Mouse (Mus musculus): ENCODE data around the gene Msl1. TPM values are rescaled to one million over a fixed set of nuclear protein-coding genes. Genes with fewer than 3 reads are reported as not detected.

The Msl1 gene
- polyA plus RNA-seq, 1 experiment from 2014 or later = 21.6 TPM

DNA sequence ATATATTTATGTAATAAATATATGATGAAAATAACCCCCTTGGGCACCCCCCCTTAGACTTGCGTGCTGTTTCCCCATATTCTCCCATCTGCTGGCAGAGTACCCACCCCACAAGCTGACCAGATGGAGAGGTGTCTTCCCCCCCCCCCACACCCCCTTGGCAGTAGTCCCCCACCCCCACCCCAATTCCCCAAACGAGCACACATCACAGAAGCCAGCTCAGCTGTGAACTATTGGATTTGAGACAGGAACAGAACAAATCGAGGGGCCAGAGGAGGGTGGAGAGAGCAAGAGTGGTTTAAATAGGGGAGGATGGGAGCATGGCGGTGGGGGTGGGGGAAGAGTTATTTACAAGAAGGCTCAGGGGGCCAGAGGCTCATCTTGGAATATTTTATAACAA is 27.6 kb upstream of the Msl1 start:
- H3K4me3 ChIP-seq (ENCODE audit: low read length) = peak overlapping the region; percentile 27; the same call in 1 of the 2 replicates
- H3K27ac ChIP-seq (ENCODE audit: low read depth, low read length) = peak overlapping the region; percentile 81
- no peak for ATAC-seq (ENCODE audit: low FRiP score, low TSS enrichment)
- H3K9ac ChIP-seq (ENCODE audit: low read depth, low read length) = peak overlapping the region; percentile 32; the same call in 1 of the 2 replicates
- WGBS = 7% methylated on average over 4 of the region's 4 CpGs
- H3K27me3 ChIP-seq (ENCODE audit: control insufficient read depth, insufficient read depth, low read length) = no peaks in the 10 kb centered on the region
- peaks cover 35% of the 10 kb centered on the region for H3K36me3 ChIP-seq (ENCODE audit: control insufficient read depth, insufficient read depth, low read length)
- H3K4me1 ChIP-seq (ENCODE audit: control insufficient read depth, insufficient read depth, low read length) = peaks cover 47% of the 10 kb centered on the region
- peak overlapping the region; percentile 50 for H3K4me2 ChIP-seq (replicated peaks; ENCODE audit: low read depth, low read length)
- no peaks in the 10 kb centered on the region for H3K9me3 ChIP-seq (ENCODE audit: control insufficient read depth, low read length)

GRCm38 (mm10) chr11:98768127-98769006 is 26.9 kb upstream of the Msl1 start:
- WGBS = 11% methylated on average over 39 of the region's 39 CpGs
- Histone ChIP-seq H3K4me3 (ENCODE audit: low read length) (peak overlapping the region; percentile 27), H3K9ac (ENCODE audit: low read depth, low read length) (peak overlapping the region; percentile 32), H3K36me3 (ENCODE audit: control insufficient read depth, insufficient read depth, low read length) (peaks cover 30% of the 10 kb centered on the region), H3K9me3 (ENCODE audit: control insufficient read depth, low read length) (no peaks in the 10 kb centered on the region), H3K27me3 (ENCODE audit: control insufficient read depth, insufficient read depth, low read length) (no peaks in the 10 kb centered on the region), H3K4me2 (replicated peaks; ENCODE audit: low read depth, low read length) (peak overlapping the region; percentile 50), H3K27ac (ENCODE audit: low read depth, low read length) (peak overlapping the region; percentile 81), H3K4me1 (ENCODE audit: control insufficient read depth, insufficient read depth, low read length) (peaks cover 50% of the 10 kb centered on the region)
- ATAC-seq (ENCODE audit: low FRiP score, low TSS enrichment) = peak; percentile 29

DNA sequence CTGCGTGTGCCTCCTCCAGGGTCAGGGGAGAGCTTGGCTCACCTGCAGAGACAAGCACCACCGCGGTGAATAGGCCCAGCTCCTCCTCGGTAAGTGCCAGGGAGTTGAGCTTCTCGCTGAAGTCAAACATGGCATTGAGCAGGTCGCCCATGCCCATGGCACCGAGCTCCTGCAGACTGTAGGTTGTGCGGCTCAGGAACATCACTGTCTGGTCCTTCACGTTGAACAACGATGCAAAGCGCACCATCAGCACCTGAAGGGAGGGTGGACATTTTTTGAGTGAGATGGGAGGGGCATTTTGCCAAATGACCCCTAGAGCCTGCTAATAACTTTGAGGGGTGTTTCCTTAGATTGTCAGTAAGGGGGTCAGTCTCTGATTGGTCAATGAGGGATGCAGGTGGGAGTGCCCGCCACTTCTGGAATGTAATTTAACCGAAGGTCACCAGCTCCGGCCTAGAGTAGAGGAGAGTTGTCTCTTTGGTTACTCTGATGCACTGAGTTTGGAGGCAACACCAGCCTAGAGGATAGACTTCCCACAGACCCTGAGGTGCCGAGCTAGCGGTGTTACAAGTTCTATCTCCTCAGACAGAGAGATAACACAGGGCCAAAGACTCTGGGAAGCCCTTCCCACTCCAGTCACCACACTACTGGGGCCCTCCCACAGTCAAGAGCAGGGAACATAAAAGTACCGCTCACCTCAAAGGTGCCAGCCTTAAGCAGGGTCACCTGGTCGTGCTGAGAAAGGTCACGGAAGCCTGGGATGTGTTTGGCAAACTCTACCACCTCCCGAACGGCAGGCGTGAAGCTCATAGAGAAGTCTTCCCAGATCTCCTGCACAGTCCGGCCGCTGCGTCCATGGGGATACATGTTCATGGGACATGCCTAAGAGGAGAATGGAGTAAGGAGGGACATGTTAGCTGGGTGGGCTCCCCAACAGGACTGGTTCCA is 26.0 kb upstream of the Msl1 start:
- no peak for ATAC-seq (ENCODE audit: low FRiP score, low TSS enrichment)
- WGBS = 85% methylated on average over 25 of the region's 25 CpGs
- Histone ChIP-seq H3K27me3 (ENCODE audit: control insufficient read depth, insufficient read depth, low read length) (no peaks in the 10 kb centered on the region), H3K9me3 (ENCODE audit: control insufficient read depth, low read length) (no peaks in the 10 kb centered on the region), H3K9ac (ENCODE audit: low read depth, low read length) (no peak overlapping the region), H3K4me1 (ENCODE audit: control insufficient read depth, insufficient read depth, low read length) (peaks cover 56% of the 10 kb centered on the region), H3K36me3 (ENCODE audit: control insufficient read depth, insufficient read depth, low read length) (peaks cover 23% of the 10 kb centered on the region), H3K27ac (ENCODE audit: low read depth, low read length) (peak overlapping the region; percentile 81; the same call in 1 of the 2 replicates), H3K4me2 (replicated peaks; ENCODE audit: low read depth, low read length) (no peak overlapping the region), H3K4me3 (ENCODE audit: low read length) (no peak overlapping the region)

- H3K4me3 ChIP-seq (ENCODE audit: low read length) = no peak overlapping the region
- peaks cover 61% of the 10 kb centered on the region for H3K4me1 ChIP-seq (ENCODE audit: control insufficient read depth, insufficient read depth, low read length)
- peaks cover 15% of the 10 kb centered on the region for H3K36me3 ChIP-seq (ENCODE audit: control insufficient read depth, insufficient read depth, low read length)
- no peak for ATAC-seq (ENCODE audit: low FRiP score, low TSS enrichment)
- no peak overlapping the region for H3K9ac ChIP-seq (ENCODE audit: low read depth, low read length)
- no peaks in the 10 kb centered on the region for H3K27me3 ChIP-seq (ENCODE audit: control insufficient read depth, insufficient read depth, low read length)
- no peak overlapping the region for H3K27ac ChIP-seq (ENCODE audit: low read depth, low read length)
- no peak overlapping the region for H3K4me2 ChIP-seq (replicated peaks; ENCODE audit: low read depth, low read length)
- H3K9me3 ChIP-seq (ENCODE audit: control insufficient read depth, low read length) = no peaks in the 10 kb centered on the region
- WGBS = 92% methylated on average over 26 of the region's 26 CpGs
Measured at GRCm38 (mm10) chr11:98770096-98770975, 25.0 kb upstream of the Msl1 start.

DNA sequence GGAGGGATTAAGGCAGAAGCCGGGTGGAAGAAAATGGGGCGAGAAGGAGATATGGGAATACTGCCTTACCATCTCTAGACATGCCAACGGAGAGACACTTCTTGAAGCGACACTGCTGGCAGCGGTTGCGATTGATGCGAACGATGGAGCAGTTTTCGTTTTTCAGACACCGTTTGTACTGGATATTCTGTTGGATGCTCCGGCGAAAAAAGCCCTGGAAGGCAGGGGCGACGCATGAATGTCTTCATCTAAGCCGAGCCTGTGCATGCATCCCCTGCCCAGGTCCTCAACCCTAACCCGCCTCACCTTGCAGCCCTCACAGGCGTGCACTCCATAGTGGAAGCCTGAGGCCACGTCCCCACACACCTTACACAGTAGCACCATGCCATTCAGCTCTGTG is 24.2 kb upstream of the Msl1 start:
- Histone ChIP-seq H3K27me3 (ENCODE audit: control insufficient read depth, insufficient read depth, low read length) (no peaks in the 10 kb centered on the region), H3K4me2 (replicated peaks; ENCODE audit: low read depth, low read length) (no peak overlapping the region), H3K36me3 (ENCODE audit: control insufficient read depth, insufficient read depth, low read length) (peaks cover 15% of the 10 kb centered on the region), H3K9me3 (ENCODE audit: control insufficient read depth, low read length) (no peaks in the 10 kb centered on the region), H3K27ac (ENCODE audit: low read depth, low read length) (no peak overlapping the region), H3K9ac (ENCODE audit: low read depth, low read length) (no peak overlapping the region), H3K4me3 (ENCODE audit: low read length) (no peak overlapping the region), H3K4me1 (ENCODE audit: control insufficient read depth, insufficient read depth, low read length) (peaks cover 61% of the 10 kb centered on the region)
- ATAC-seq (ENCODE audit: low FRiP score, low TSS enrichment) = no peak
- WGBS = 96% methylated on average over 18 of the region's 18 CpGs

GRCm38 (mm10) chr11:98771844-98772525 is 23.3 kb upstream of the Msl1 start:
- ATAC-seq (ENCODE audit: low FRiP score, low TSS enrichment) = no peak
- Histone ChIP-seq H3K4me1 (ENCODE audit: control insufficient read depth, insufficient read depth, low read length) (peaks cover 61% of the 10 kb centered on the region), H3K27me3 (ENCODE audit: control insufficient read depth, insufficient read depth, low read length) (no peaks in the 10 kb centered on the region), H3K4me3 (ENCODE audit: low read length) (no peak overlapping the region), H3K27ac (ENCODE audit: low read depth, low read length) (no peak overlapping the region), H3K4me2 (replicated peaks; ENCODE audit: low read depth, low read length) (no peak overlapping the region), H3K36me3 (ENCODE audit: control insufficient read depth, insufficient read depth, low read length) (peaks cover 15% of the 10 kb centered on the region), H3K9me3 (ENCODE audit: control insufficient read depth, low read length) (no peaks in the 10 kb centered on the region), H3K9ac (ENCODE audit: low read depth, low read length) (no peak overlapping the region)
- WGBS = 90% methylated on average over 11 of the region's 11 CpGs

DNA sequence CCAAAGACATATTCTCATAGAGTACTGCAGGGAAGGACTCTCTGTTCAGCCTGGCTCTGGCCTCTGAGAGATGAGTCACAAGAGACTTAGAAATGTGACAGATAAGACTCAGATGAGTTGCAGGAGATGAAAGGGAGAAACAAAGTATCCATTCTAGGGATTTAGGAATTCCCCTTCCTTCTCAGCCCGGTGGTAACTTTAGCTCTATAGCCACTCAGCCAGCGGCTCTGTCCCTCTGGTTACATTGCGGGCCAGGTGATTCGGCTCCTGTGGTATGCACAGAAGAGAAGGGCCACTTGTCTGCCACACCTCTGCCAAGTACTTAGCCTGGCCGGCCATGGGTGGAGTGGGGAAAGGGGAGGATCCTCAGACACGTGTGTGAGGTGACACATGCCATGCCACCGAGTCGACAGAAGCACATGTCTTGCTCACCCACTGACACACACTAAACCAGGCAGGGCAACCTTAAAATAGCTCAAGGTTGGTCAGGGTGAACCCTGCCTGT is 22.6 kb upstream of the Msl1 start:
- Histone ChIP-seq H3K4me3 (ENCODE audit: low read length) (no peak overlapping the region), H3K4me2 (replicated peaks; ENCODE audit: low read depth, low read length) (no peak overlapping the region), H3K9me3 (ENCODE audit: control insufficient read depth, low read length) (no peaks in the 10 kb centered on the region), H3K27me3 (ENCODE audit: control insufficient read depth, insufficient read depth, low read length) (no peaks in the 10 kb centered on the region), H3K4me1 (ENCODE audit: control insufficient read depth, insufficient read depth, low read length) (peaks cover 58% of the 10 kb centered on the region), H3K9ac (ENCODE audit: low read depth, low read length) (no peak overlapping the region), H3K27ac (ENCODE audit: low read depth, low read length) (no peak overlapping the region), H3K36me3 (ENCODE audit: control insufficient read depth, insufficient read depth, low read length) (peaks cover 15% of the 10 kb centered on the region)
- WGBS = 46% methylated on average over 8 of the region's 8 CpGs
- ATAC-seq (ENCODE audit: low FRiP score, low TSS enrichment) = no peak

All from kidney, embryonic 14.5 days (tissue).